Mouse (Mus musculus) ES-Bruce4 (cell line): Measurements from ENCODE around the gene Olfr466. TPM values are rescaled to one million over a fixed set of nuclear protein-coding genes. Genes with fewer than 3 reads are reported as not detected.

ENCODE experiments used
- H3K27ac ChIP-seq: 2 replicates; pipeline ENCODE4 v1.5.1; 2012; ENCODE audit warnings: low read length, inconsistent platforms; ENCODE audit not compliant: insufficient read depth
- H3K27me3 ChIP-seq: 2 replicates; pipeline ENCODE4 v1.6.1; 2012; ENCODE audit warnings: mild to moderate bottlenecking, low read length, inconsistent platforms; ENCODE audit not compliant: control insufficient read depth, poor library complexity, insufficient read depth, severe bottlenecking
- H3K36me3 ChIP-seq: 2 replicates; pipeline ENCODE4 v1.6.1; 2012; ENCODE audit warnings: inconsistent platforms, mild to moderate bottlenecking, low read length, moderate library complexity; ENCODE audit not compliant: control insufficient read depth, poor library complexity, insufficient read depth, severe bottlenecking
- H3K4me1 ChIP-seq: one replicate; pipeline ENCODE4 v1.8.1; 2011; ENCODE audit warnings: low read length; ENCODE audit not compliant: control insufficient read depth, insufficient read depth
- H3K4me3 ChIP-seq: 2 replicates; pipeline ENCODE4 v1.5.1; 2011; ENCODE audit warnings: low read depth, mild to moderate bottlenecking, low read length
- H3K9ac ChIP-seq: 2 replicates; pipeline ENCODE4 v1.6.1; 2012; ENCODE audit warnings: low read depth, mild to moderate bottlenecking, inconsistent platforms; ENCODE audit not compliant: poor library complexity, severe bottlenecking
- H3K9me3 ChIP-seq: replicated peaks from 2 replicates; pipeline ENCODE4 v1.6.1; 2012; ENCODE audit warnings: mild to moderate bottlenecking, low read length, inconsistent platforms; ENCODE audit not compliant: control insufficient read depth, poor library complexity, insufficient read depth, severe bottlenecking
- CTCF ChIP-seq: IDR thresholded peaks from one replicate; pipeline ENCODE4 v1.8.1; 2011; ENCODE audit warnings: low read depth, low read length
- EP300 ChIP-seq: IDR thresholded peaks from 2 replicates; pipeline ENCODE4 v1.6.1; 2011; ENCODE audit warnings: low read depth, low read length; ENCODE audit not compliant: insufficient read depth
- POLR2A ChIP-seq: IDR thresholded peaks from one replicate; pipeline ENCODE4 v1.8.1; 2011; ENCODE audit warnings: low read length; ENCODE audit not compliant: insufficient read depth
- polyA plus RNA-seq: library from polyadenylated mRNA; stranded (reverse); fragments of >200 nt; gene quantifications from 2 replicates; pipeline ENCODE4 v1.2.4, GENCODE M21; 2011; ENCODE audit warnings: low read depth; ENCODE audit not compliant: missing spikeins, insufficient read depth, insufficient read length

Gene Olfr466
- polyA plus RNA-seq: not detected in 2 replicates

- H3K4me1 ChIP-seq: no peaks in the 10 kb centered on the region
- no peaks in the 10 kb centered on the region; the same call in 1 of the 2 replicates for H3K27me3 ChIP-seq
- H3K36me3 ChIP-seq: no peaks in the 10 kb centered on the region
- no peak for TF ChIP-seq EP300
- TF ChIP-seq CTCF: no peak
- TF ChIP-seq POLR2A: no peak
- H3K4me3 ChIP-seq: no peak within 1 kb of the TSS
- H3K9me3 ChIP-seq: no peaks in the 10 kb centered on the region
- no peak within 1 kb of the TSS for H3K9ac ChIP-seq
- H3K27ac ChIP-seq: no peak within 1 kb of the TSS
These were observed at the start of gene Olfr466 for GRCm38 (mm10) chr13:65149940-65150339. Olfr466 (plus strand) TSS chr13:65150240.

DNA sequence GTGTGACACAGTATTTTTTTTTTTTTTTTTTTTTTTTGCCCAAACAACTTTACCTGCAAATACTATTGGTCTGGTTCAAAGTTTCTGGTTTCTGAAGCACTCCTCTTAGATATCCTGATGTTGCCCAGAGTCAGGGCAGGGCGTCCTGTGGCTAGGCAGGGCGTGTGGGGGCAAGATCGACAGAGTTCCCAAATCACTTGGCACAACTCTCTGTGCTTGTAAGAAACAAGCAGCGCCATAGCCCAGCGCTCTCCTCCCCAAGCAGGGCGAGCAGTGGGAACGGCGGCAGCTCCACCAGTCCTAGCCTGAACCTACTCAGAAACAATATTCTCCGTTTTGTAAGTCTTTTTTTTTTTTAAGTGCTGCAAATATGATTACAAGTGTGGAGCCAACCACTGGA is 49.4 kb upstream of the Olfr466 start:
- H3K27me3 ChIP-seq: no peaks in the 10 kb centered on the region
- TF ChIP-seq POLR2A (no peak), EP300 (no peak), CTCF (no peak)
- H3K36me3 ChIP-seq: no peaks in the 10 kb centered on the region
- no peaks in the 10 kb centered on the region for H3K4me1 ChIP-seq
- no peaks in the 10 kb centered on the region for H3K9me3 ChIP-seq
- H3K4me3 ChIP-seq: no peak overlapping the region
- H3K9ac ChIP-seq: no peak overlapping the region
- H3K27ac ChIP-seq: no peak overlapping the region

GRCm38 (mm10) chr13:65101232-65101631 is 48.8 kb upstream of the Olfr466 start:
- TF ChIP-seq POLR2A (no peak), EP300 (no peak), CTCF (no peak)
- Histone ChIP-seq H3K9ac (no peak overlapping the region), H3K4me3 (no peak overlapping the region), H3K9me3 (no peaks in the 10 kb centered on the region), H3K36me3 (no peaks in the 10 kb centered on the region), H3K27ac (no peak overlapping the region), H3K4me1 (no peaks in the 10 kb centered on the region), H3K27me3 (no peaks in the 10 kb centered on the region)

- H3K4me1 ChIP-seq: no peaks in the 10 kb centered on the region
- peak overlapping the region; percentile 74 for H3K9ac ChIP-seq
- no peaks in the 10 kb centered on the region for H3K9me3 ChIP-seq
- H3K36me3 ChIP-seq: no peaks in the 10 kb centered on the region
- no peak for TF ChIP-seq EP300
- TF ChIP-seq POLR2A: no peak
- no peak for TF ChIP-seq CTCF
- no peak overlapping the region for H3K27ac ChIP-seq
- peak overlapping the region; percentile 84 for H3K4me3 ChIP-seq
- H3K27me3 ChIP-seq: no peaks in the 10 kb centered on the region
These were observed 38.1 kb upstream of the Olfr466 start for GRCm38 (mm10) chr13:65111961-65112360.

GRCm38 (mm10) chr13:65112459-65113110 is 37.5 kb upstream of the Olfr466 start, which contains the start of gene Mfsd14b:
Mfsd14b (minus strand) TSS chr13:65112975.
- Histone ChIP-seq H3K27ac (0 out of 2 replicates have a peak within 1 kb of the TSS, but pooled peaks have one; percentile 7), H3K4me1 (no peaks in the 10 kb centered on the region), H3K27me3 (no peaks in the 10 kb centered on the region), H3K9ac (peak within 1 kb of the TSS; percentile 74), H3K9me3 (no peaks in the 10 kb centered on the region), H3K36me3 (no peaks in the 10 kb centered on the region), H3K4me3 (peak within 1 kb of the TSS; percentile 84)
- TF ChIP-seq POLR2A (peak; percentile 97), CTCF (no peak)

GRCm38 (mm10) chr13:65113239-65113638 is 36.8 kb upstream of the Olfr466 start:
- TF ChIP-seq EP300: no peak
- no peak for TF ChIP-seq POLR2A
- no peak for TF ChIP-seq CTCF
- H3K27ac ChIP-seq: 0 out of 2 replicates have a peak overlapping the region, but pooled peaks have one; percentile 7

More at GRCm38 (mm10) chr13:65113239-65113638, 36.8 kb upstream of the Olfr466 start:
- Histone ChIP-seq H3K27me3 (no peaks in the 10 kb centered on the region), H3K4me1 (no peaks in the 10 kb centered on the region), H3K9me3 (no peaks in the 10 kb centered on the region), H3K9ac (peak overlapping the region; percentile 38), H3K36me3 (no peaks in the 10 kb centered on the region), H3K4me3 (peak overlapping the region; percentile 50)
